Mouse (Mus musculus): ENCODE measurements at regions not wholly inside any gene's neighbourhood (a gene's known extent, or its start where the extent isn't known, plus 50 kb on each side); places are given as distances from the start of the nearest gene placed in this dataset.

DNA sequence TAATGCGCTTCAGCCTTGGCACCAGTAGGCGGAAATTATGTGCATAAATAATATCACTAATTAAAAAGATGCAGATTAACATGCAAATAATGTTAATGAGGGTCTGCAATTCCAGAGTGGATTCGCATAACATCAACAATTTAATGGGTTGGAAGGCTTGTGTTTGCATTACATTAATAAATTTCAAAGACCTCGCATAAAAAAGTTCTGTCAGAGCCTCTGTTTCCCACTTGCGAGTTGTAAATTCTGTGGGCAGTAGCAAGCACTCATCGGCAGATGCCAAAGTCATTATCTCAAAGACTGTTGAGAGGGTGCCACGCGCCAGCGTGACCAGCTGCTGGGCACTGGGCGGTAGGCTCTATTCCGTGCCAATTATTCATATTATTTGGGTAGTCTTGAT is 302.1 kb upstream of the Irx1 start:
- TF ChIP-seq MAFK (IDR thresholded peaks at IDR 0.05; ENCODE audit: insufficient read depth, low read depth, low read length): no peak
- no peak for TF ChIP-seq CHD2 (IDR thresholded peaks at IDR 0.05; ENCODE audit: low read depth, low read length)
- no peak for TF ChIP-seq ZNF384 (IDR thresholded peaks at IDR 0.05; ENCODE audit: low read depth, low read length)
- TF ChIP-seq HCFC1 (IDR thresholded peaks at IDR 0.05; ENCODE audit: borderline replicate concordance, insufficient read depth, low read length): no peak
- H3K27ac ChIP-seq (ENCODE audit: insufficient read depth, low read depth, low read length, poor library complexity, severe bottlenecking): no peak overlapping the region
- no peak overlapping the region for H3K4me3 ChIP-seq (ENCODE audit: insufficient read depth in 1 of 2, low read depth in 1 of 2, low read length in 2 of 2, poor library complexity in 1 of 2, severe bottlenecking in 1 of 2)
- DNase-seq (ENCODE audit: low read depth, low spot score): no peak
- no peaks in the 10 kb centered on the region for H3K36me3 ChIP-seq (ENCODE audit: control insufficient read depth, insufficient read depth, low read length, poor library complexity, severe bottlenecking)
- H3K9me3 ChIP-seq (ENCODE audit: control insufficient read depth, insufficient read depth, low read depth, low read length): no peaks in the 10 kb centered on the region
- no peaks in the 10 kb centered on the region for H3K4me1 ChIP-seq (ENCODE audit: control insufficient read depth in 2 of 2, insufficient read depth in 2 of 2, low read length in 2 of 2, poor library complexity in 1 of 2)
- in situ Hi-C loops (cut with MboI; ENCODE audit: low sequenced_read_pairs in 2 of 2, unreplicated experiment in 2 of 2): no loop called here
- H3K9ac ChIP-seq (ENCODE audit: insufficient read depth, low read depth, low read length, poor library complexity, severe bottlenecking): no peak overlapping the region

DNA sequence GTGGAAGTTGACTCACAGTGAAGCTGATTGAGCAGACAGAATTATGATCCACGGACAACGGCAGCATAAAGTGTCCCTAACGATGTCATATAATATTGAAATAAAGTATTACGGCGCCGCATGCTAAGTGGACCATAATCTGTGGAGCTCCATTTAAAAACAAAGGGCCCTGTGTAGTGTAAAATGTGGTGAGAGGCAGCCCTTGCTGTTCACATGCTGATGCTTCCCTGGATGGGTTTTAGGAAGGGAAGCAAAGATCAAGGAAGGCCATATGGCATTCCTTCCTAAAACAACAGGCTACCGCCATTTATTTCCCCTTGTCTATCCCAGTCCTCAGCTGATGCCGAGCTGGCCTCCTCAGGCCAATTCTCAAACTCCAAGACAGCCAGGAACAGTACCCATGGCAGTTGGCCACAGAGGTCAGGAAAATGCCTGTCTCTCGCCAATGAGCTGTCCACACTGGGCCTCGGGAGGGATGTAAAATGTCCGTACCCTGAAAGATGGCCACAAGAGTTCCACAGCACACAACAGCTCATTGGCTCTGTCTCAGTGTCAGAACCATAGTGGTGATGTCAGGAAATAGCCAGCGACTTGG is 302.7 kb upstream of the Irx1 start:
- Histone ChIP-seq H3K4me1 (ENCODE audit: control insufficient read depth in 2 of 2, insufficient read depth in 2 of 2, low read length in 2 of 2, poor library complexity in 1 of 2) (no peaks in the 10 kb centered on the region), H3K9me3 (ENCODE audit: control insufficient read depth, insufficient read depth, low read depth, low read length) (no peaks in the 10 kb centered on the region), H3K27ac (ENCODE audit: insufficient read depth, low read depth, low read length, poor library complexity, severe bottlenecking) (no peak overlapping the region), H3K36me3 (ENCODE audit: control insufficient read depth, insufficient read depth, low read length, poor library complexity, severe bottlenecking) (no peaks in the 10 kb centered on the region), H3K4me3 (ENCODE audit: insufficient read depth in 1 of 2, low read depth in 1 of 2, low read length in 2 of 2, poor library complexity in 1 of 2, severe bottlenecking in 1 of 2) (no peak overlapping the region), H3K9ac (ENCODE audit: insufficient read depth, low read depth, low read length, poor library complexity, severe bottlenecking) (no peak overlapping the region)
- TF ChIP-seq ZC3H11A (IDR thresholded peaks at IDR 0.05; ENCODE audit: borderline replicate concordance, low read depth, low read length) (no peak), ZNF384 (IDR thresholded peaks at IDR 0.05; ENCODE audit: low read depth, low read length) (no peak), HCFC1 (IDR thresholded peaks at IDR 0.05; ENCODE audit: borderline replicate concordance, insufficient read depth, low read length) (no peak), CHD2 (IDR thresholded peaks at IDR 0.05; ENCODE audit: low read depth, low read length) (no peak), MAFK (IDR thresholded peaks at IDR 0.05; ENCODE audit: insufficient read depth, low read depth, low read length) (no peak)
- in situ Hi-C loops (cut with MboI; ENCODE audit: low sequenced_read_pairs in 2 of 2, unreplicated experiment in 2 of 2): no loop called here
- no peak for DNase-seq (ENCODE audit: low read depth, low spot score)

DNA sequence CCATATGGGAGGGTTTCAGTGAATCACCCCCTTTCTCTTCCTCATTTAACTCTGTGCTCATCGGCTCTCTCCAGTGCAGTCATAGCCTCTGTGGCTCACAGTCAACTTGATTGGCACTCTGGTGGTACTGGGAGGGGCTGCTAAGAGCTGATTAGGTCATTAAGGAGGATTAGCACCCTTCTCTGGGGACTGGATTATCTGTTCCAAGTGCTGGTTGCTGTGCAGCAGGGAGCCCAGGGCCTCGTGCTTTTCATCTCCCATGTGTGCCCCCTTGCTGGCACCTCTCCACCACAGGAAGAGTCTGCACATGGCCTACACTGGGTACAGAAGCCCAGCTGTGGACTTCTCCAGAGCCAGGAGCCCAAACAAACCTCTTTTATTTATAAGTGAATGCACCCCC is 316.8 kb upstream of the Irx1 start:
- DNase-seq (ENCODE audit: low read depth, low spot score): no peak
- Histone ChIP-seq H3K9me3 (ENCODE audit: control insufficient read depth, insufficient read depth, low read depth, low read length) (no peaks in the 10 kb centered on the region), H3K4me1 (ENCODE audit: control insufficient read depth in 2 of 2, insufficient read depth in 2 of 2, low read length in 2 of 2, poor library complexity in 1 of 2) (no peaks in the 10 kb centered on the region), H3K36me3 (ENCODE audit: control insufficient read depth, insufficient read depth, low read length, poor library complexity, severe bottlenecking) (no peaks in the 10 kb centered on the region), H3K9ac (ENCODE audit: insufficient read depth, low read depth, low read length, poor library complexity, severe bottlenecking) (no peak overlapping the region), H3K4me3 (ENCODE audit: insufficient read depth in 1 of 2, low read depth in 1 of 2, low read length in 2 of 2, poor library complexity in 1 of 2, severe bottlenecking in 1 of 2) (no peak overlapping the region), H3K27ac (ENCODE audit: insufficient read depth, low read depth, low read length, poor library complexity, severe bottlenecking) (no peak overlapping the region)
- TF ChIP-seq ZNF384 (IDR thresholded peaks at IDR 0.05; ENCODE audit: low read depth, low read length) (no peak), MAFK (IDR thresholded peaks at IDR 0.05; ENCODE audit: insufficient read depth, low read depth, low read length) (no peak), ZC3H11A (IDR thresholded peaks at IDR 0.05; ENCODE audit: borderline replicate concordance, low read depth, low read length) (no peak), CHD2 (IDR thresholded peaks at IDR 0.05; ENCODE audit: low read depth, low read length) (no peak), HCFC1 (IDR thresholded peaks at IDR 0.05; ENCODE audit: borderline replicate concordance, insufficient read depth, low read length) (no peak)
- in situ Hi-C loops (cut with MboI; ENCODE audit: low sequenced_read_pairs in 2 of 2, unreplicated experiment in 2 of 2): no loop called here

DNA sequence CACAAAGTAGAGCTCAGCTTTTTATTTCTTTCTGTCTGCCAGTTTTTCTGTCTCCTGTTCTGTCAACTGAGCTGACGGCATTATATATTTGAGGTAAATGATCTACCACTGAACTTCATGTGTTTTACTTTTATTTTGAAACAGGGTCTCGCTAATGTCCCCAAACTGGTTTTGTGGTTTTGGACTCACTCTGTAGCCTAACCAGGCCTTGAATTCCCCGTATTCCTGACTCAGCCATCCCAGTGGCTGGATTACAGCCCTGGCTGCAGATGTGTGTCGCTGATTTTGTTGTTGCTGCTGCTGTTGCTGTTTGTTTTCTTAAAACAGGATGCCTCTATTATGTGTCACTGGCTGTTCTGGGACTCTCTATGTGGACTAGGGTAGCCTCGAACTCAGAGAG is 317.3 kb upstream of the Irx1 start:
- no peak for TF ChIP-seq MAFK (IDR thresholded peaks at IDR 0.05; ENCODE audit: insufficient read depth, low read depth, low read length)
- no peak for TF ChIP-seq ZNF384 (IDR thresholded peaks at IDR 0.05; ENCODE audit: low read depth, low read length)
- TF ChIP-seq ZC3H11A (IDR thresholded peaks at IDR 0.05; ENCODE audit: borderline replicate concordance, low read depth, low read length): no peak
- TF ChIP-seq CHD2 (IDR thresholded peaks at IDR 0.05; ENCODE audit: low read depth, low read length): no peak
- TF ChIP-seq HCFC1 (IDR thresholded peaks at IDR 0.05; ENCODE audit: borderline replicate concordance, insufficient read depth, low read length): no peak
- Histone ChIP-seq H3K9ac (ENCODE audit: insufficient read depth, low read depth, low read length, poor library complexity, severe bottlenecking) (no peak overlapping the region), H3K9me3 (ENCODE audit: control insufficient read depth, insufficient read depth, low read depth, low read length) (no peaks in the 10 kb centered on the region), H3K27ac (ENCODE audit: insufficient read depth, low read depth, low read length, poor library complexity, severe bottlenecking) (no peak overlapping the region), H3K36me3 (ENCODE audit: control insufficient read depth, insufficient read depth, low read length, poor library complexity, severe bottlenecking) (no peaks in the 10 kb centered on the region), H3K4me3 (ENCODE audit: insufficient read depth in 1 of 2, low read depth in 1 of 2, low read length in 2 of 2, poor library complexity in 1 of 2, severe bottlenecking in 1 of 2) (no peak overlapping the region), H3K4me1 (ENCODE audit: control insufficient read depth in 2 of 2, insufficient read depth in 2 of 2, low read length in 2 of 2, poor library complexity in 1 of 2) (no peaks in the 10 kb centered on the region)
- in situ Hi-C loops (cut with MboI; ENCODE audit: low sequenced_read_pairs in 2 of 2, unreplicated experiment in 2 of 2): no loop called here
- DNase-seq (ENCODE audit: low read depth, low spot score): no peak

DNA sequence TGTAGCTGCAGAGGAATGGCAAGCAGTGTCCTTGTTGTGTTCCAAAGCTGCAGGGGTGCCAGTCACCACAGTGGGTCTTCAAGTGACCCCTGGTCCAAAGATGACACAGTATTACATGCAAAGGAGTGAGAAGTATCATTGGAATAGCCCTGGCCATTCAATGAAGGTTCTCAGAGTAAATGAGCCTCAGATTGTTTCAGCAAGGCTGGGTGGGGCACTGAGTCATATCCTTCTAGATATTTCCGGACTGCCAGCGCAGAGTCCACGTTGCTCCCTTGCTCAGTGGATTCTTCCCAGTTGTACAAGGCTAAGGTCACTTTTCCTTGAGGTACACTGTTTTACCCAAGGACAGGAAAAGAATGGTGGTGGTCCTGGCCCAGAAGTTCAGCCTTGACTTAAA is 319.2 kb upstream of the Irx1 start:
- no peak overlapping the region for H3K9ac ChIP-seq (ENCODE audit: insufficient read depth, low read depth, low read length, poor library complexity, severe bottlenecking)
- no peak overlapping the region for H3K4me3 ChIP-seq (ENCODE audit: insufficient read depth in 1 of 2, low read depth in 1 of 2, low read length in 2 of 2, poor library complexity in 1 of 2, severe bottlenecking in 1 of 2)
- TF ChIP-seq HCFC1 (IDR thresholded peaks at IDR 0.05; ENCODE audit: borderline replicate concordance, insufficient read depth, low read length) (no peak), CHD2 (IDR thresholded peaks at IDR 0.05; ENCODE audit: low read depth, low read length) (no peak), ZC3H11A (IDR thresholded peaks at IDR 0.05; ENCODE audit: borderline replicate concordance, low read depth, low read length) (no peak), MAFK (IDR thresholded peaks at IDR 0.05; ENCODE audit: insufficient read depth, low read depth, low read length) (no peak), ZNF384 (IDR thresholded peaks at IDR 0.05; ENCODE audit: low read depth, low read length) (no peak)
- H3K4me1 ChIP-seq (ENCODE audit: control insufficient read depth in 2 of 2, insufficient read depth in 2 of 2, low read length in 2 of 2, poor library complexity in 1 of 2): no peaks in the 10 kb centered on the region
- DNase-seq (ENCODE audit: low read depth, low spot score): no peak
- in situ Hi-C loops (cut with MboI; ENCODE audit: low sequenced_read_pairs in 2 of 2, unreplicated experiment in 2 of 2): no loop called here
- H3K9me3 ChIP-seq (ENCODE audit: control insufficient read depth, insufficient read depth, low read depth, low read length): no peaks in the 10 kb centered on the region
- H3K27ac ChIP-seq (ENCODE audit: insufficient read depth, low read depth, low read length, poor library complexity, severe bottlenecking): no peak overlapping the region
- no peaks in the 10 kb centered on the region for H3K36me3 ChIP-seq (ENCODE audit: control insufficient read depth, insufficient read depth, low read length, poor library complexity, severe bottlenecking)

All from ES-E14 (cell line).